Mouse (Mus musculus) hindlimb bud, embryonic 11.5 days (tissue): ENCODE measurements around the gene Ccdc158.

Source experiments
- DNase-seq: peaks from one replicate; pipeline ENCODE4 v3.0.0-alpha.2; 2012; ENCODE audit warnings: low read depth, low spot score; ENCODE audit errors: extremely low spot score

The Ccdc158 gene

DNA sequence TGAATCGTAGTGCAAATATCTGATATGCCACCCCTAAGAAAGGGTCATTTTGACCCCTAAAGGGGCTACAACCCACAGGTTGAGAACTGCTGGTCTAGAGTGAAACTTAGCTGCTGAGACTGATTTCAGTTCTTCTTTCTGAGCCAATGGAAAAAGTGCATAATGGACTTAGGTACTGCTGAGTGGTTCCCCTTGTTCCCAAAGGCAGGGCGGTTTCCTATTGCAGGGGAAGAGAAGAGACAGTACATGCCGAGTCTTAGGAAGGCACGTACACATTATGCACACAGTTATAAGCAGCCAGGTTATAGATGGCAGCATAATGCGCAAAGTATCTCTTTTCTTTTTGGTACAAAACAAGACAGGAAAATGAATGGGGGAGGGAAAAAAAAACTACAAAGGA lies 13.1 kb upstream of the Ccdc158 start:
- no peak for DNase-seq

DNA sequence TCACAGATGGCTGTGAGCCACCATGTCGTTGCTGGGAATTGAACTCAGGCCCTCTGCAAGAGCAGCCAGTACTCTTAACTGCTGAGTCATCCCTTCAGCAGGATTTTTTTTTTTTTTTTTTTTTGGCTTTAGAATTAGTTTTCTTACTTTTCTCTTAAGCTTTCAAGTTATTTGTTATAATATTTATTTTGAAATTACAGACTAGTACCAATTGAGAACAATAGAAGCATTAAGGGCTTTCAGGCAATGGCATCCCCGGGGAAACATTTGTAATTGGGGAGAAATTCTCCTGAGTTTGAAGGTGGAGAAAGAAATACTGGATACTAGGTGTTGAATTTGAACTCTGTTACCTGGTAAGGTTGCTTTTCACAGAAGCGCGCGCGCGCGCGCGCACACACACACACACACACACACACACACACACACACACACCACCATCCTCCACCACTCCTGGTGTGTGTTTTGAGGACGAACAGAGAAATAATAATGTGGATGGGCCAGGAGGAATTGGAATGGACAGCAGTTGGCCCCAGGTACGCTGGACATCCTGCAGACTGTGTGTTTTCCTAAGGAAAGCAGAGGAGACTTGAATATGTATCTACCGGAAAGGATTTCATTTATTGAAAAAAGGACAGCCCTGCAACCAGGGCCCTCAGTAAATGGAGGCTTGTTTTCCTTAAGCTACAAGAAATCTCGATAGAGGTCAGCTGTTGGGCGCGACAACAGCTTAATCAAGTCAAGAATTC lies 9.8 kb upstream of the Ccdc158 start:
- no peak for DNase-seq

DNA sequence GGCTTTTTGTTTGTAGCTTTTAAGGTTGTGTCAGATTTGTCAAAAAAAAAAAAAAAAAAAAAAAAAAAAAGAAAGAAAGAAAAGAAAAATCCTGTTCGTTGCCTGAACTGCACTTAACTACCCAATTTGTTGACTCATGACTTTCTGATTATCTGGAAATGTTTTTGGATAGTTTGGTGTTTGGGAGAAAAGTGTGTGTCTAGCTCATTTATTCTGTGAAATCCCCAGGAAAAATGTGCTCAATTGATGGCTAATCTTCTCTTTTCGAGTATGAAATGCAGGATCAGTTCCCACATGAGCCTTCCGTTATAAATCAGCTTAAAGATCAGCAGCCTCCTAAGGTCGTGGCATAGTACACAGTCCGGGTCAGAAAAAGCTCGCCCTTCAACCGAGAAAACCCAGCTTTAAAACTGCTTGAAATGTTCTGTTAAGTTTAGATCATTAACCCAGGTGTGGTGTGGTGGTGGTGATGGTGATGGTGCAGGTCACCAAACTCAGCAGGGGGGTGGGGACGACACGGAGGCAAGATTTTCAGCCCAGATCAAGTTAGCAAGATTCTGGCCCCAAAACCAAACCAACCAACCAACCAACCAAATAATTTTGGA lies 8.9 kb upstream of the Ccdc158 start:
- no peak for DNase-seq

DNA sequence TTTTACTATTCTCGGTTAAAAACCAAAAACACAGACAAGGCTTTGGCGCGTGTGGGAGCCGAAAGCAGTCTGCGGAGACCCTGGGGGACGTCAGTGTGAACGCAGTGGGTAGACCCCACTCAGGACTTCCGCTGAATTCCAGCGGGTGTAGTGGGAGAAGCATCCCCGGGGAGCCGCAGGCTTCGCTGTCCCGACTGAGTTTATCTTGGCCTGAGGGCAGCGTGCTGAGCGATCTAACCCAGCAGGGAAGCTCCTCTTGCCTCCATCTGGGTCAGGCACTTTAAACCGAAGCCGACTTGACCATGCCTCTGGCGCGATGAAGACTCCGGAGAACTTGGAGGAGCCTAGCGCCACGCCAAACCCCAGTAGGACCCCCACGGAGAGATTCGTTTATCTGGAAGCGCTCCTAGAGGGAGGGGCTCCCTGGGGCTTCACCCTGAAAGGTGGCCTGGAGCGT lies 8.3 kb upstream of the Ccdc158 start, which contains the start of gene Shroom3:
Gene Shroom3, plus strand, starts transcription at position 85 of the 457 bp plus-strand sequence.
- DNase-seq = no peak

DNA sequence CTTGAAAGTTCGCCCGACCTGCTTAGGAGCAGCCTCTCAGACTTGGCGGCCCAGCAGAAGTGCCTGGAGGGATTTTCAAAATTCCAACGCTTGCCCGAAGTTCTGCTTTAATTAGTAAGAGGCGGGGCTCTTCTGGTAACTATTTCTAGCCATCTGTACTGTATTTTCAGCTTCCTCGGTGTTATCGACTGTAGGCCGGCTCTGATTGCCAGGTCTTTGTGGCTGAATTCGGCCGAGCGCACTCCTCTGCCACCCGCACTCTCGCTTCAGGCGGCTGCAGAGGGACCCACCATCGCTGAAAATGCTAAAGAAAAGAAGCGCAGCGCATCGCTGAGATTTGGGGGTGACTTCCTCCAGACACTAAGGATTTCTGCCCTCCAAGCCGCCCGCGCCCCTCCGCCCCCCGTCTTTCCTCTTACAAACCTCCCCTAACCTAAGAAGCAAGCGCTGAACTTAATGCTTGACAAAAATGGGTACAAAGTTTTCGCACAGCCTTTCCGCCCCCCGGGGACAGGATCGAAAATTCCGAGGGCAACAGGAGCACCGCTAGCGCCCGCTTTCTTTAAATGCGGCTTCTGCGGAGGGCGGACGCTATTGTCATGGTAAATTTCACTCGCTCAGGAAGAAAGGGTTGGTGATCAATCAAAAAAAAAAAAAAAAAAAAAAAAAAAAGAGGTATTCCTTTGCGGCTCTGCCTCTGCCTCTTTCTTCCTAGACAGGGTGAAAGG lies 7.7 kb upstream of the Ccdc158 start:
- no peak for DNase-seq

DNA sequence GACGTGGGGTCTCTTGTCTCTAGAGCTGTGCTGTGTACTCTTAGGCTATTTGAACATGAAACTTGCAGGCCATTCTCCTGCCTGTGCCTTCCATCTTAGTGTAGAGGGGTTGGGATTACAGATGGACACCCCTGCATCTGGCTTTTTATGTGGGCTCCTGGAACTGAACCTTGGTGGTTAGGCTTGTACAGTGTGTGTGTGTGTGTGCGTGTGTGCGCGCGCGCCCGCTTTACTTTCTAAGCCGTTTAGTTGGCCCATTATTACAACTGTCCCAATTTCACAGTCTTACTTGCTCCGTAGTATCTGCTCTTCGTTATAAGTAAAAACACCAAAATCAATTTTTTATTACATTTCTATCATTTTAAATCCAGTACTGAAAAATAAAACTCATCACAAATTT lies 6.8 kb upstream of the Ccdc158 start:
- no peak for DNase-seq

DNA sequence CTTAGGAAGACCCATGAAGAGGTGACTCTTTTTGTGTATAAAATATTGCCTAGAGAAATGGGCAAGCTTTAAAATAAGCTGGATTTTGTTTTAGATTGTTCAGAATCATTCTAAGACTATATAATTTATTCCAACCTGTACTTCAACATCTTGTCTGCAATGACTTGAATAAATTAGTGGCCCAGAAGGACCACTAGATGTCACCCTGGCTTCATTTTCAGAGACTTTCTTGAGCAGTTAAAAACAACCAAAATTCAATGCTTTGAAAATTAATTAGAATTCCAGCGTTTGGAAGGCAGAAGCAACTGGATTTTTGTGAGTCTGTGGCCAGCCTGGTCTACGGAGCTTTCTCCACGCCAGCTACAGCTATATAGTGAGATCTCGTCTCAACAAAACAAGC lies 4.4 kb upstream of the Ccdc158 start:
- DNase-seq = no peak

DNA sequence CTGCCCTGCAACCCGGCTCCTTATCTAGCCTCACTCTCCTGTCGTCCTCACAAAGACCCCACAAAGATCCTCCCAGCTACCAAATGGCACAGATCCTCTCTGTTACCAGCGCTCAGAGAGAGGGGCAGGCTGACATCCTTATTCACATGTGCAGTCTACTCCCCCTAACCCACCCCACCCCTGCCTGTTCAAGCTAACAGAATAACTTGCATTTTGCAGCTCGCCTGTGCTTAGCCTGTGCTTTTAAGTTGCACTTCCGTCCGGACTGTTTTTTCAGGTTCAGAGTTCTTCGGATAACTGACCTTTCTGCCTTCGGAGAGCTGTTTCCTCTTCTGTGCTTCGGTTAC lies 476 bp upstream of the Ccdc158 start:
- DNase-seq = no peak

DNA sequence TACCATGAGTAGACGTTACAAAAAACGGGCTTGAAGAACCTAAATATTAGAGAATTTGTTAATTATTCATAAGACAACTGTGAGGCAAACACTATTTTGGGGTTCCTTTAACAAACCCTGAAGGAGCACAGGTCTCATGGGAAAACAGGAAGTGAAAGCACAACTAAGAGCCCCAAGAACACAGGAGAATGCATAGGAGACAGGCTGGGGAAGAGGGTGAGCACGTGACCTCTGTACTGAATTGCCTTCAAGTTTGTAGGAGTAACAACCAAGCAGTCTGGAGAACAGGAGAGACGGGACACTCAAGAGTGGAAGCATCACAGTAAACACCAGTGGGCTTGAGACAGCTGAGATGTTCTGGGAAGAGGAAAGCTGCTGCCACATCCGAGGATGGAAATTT lies 8.2 kb downstream of the Ccdc158 start:
- DNase-seq = no peak

DNA sequence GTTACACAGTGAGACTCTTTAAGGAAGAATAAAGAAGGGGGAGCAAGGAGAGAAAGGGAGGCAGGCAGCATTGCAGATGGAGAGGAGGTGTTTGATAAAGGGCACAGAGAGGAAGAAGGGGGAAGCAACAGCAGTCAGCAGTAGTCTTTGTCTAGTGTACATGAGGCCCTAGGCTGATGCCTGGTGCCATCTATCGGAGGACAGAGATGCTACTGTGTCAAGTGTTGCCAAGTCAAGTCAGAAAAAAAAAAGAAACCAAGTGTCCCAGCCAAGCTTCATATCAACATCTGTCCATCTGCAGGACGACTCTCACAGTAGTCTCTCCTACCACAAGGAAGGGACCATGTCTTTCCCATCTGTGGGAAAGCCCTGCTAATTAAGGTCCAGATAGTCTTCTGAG lies 10.8 kb downstream of the Ccdc158 start:
- no peak for DNase-seq

DNA sequence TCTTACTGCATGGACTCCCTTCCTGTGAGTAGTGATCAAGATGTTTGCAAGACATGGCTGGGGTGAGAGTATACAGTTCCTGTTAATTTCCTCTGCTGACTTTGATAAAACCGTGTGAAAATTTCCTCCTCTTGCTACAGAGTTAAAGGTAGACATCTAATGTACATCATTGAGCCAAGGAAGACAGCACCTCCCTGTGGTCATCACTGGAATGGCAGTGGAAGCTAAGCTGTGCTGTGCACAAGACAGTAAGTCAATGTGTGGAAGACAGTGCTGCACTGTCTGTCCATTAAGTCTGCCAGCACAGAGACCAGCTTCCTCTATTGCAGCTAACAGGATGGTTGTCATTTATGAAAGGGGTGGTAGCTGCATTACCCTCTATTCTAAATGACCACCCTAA lies 18.8 kb downstream of the Ccdc158 start:
- DNase-seq = peak; percentile 46

DNA sequence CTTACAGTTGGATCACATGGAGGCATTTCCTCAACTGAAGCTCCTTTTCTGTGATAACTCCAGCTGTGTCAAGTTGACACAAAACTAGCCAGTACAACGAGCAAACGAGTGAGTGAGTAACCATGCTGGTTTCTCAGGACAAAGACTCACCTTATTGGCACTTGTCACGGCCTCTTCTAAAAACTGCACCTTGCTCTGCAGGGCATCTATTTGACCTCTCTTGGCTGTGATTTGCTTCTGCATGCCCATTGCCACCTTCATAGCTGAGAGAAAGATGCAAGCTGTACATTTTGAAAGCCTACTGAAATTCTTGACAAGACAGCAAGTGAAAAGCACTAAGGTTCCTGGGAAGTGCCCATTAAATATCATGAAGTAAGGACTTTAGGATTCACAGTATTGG lies 34.2 kb downstream of the Ccdc158 start:
- DNase-seq = no peak

DNA sequence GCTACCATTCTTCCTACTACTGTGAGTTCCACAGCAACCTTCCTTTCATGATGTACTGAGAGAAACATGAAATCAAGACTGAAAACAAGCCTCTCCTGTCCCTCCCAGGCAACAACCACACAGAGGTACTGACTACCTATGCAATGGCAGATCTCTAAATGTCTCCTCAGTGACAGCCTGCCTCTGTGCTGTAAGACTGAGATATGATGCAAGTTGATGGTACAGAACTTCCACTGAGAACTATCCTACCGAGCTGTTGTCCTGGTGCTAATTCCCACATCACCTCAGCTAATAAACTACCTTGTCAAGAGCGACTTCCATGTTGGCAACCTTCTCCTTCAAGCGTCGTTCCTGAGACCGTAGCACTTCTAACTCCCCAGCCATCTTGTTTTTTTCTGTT lies 39.2 kb downstream of the Ccdc158 start:
- DNase-seq = no peak

DNA sequence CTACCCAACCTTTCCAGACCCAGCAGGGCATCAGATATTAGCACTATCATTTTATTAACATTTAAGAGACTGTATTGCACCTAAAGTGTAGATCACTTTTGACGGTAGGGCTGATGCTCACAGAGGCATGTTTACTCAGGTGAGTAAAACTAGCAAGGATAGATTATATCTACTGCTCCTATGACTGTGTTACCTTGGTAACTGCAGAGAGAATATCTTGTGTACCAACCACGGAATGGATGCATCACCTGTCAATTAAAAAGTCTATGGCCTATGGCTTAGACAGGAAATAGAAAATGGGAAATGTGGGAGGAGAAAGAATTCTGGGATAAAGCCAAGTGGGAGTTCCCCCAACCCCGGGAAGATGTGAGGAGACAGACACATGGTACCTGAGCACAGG lies 40.2 kb downstream of the Ccdc158 start:
- DNase-seq = no peak

DNA sequence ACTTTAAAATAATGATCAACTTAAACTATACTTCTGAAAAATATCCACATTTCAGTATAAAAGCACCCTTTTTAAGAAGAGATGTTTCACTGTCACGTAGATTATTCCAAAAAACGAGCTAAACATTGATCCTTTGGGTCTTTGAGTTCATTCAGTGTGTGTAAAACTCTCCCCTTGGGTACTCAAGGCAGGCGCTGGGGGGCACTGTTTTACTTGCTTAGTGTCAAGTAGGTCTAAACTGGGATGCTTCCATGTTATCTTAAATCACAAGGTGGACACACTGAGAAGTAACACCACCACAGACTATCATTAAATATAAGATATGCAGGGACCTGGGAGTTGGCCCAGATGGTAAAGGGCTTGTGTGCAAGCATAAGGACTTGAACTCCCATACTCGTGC lies 41.5 kb downstream of the Ccdc158 start:
- no peak for DNase-seq

DNA sequence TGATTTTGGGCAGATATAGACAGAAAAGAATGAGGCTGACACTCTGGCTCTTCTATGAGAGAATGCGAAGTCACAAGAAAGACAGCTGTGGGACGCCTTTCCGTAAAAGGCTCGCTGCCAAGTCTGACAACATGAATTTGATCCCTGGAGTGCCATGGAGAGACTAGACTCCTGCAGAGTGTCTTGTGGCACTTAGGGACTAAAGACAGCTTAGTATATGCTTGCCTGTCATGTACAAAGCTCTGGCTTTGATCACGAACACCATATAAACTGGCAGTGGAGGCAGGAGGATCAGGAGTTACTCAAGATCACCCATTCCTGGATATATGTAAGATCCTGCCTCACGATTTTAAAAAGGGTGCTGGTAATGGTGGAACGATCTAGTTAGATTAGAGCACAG lies 47.2 kb downstream of the Ccdc158 start:
- no peak for DNase-seq

DNA sequence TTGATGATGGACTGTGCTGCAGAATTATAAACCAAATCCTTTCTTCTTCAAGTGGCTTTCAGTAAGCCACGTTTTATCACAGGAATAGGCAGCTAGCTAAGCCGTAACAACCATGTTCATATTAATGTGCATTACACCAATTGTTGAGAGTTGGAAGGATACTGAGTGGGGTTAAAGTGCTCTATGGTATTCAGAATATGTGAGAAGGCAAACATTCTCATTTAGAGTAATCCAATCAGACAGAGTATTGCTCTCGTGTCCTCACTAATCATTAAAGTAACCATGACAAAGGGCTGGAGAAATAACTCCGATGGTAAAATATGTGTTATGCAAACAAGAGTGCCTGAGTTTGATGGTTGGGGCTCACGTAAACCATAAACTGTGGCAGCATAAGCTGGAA lies 53.2 kb downstream of the Ccdc158 start:
- DNase-seq = no peak

DNA sequence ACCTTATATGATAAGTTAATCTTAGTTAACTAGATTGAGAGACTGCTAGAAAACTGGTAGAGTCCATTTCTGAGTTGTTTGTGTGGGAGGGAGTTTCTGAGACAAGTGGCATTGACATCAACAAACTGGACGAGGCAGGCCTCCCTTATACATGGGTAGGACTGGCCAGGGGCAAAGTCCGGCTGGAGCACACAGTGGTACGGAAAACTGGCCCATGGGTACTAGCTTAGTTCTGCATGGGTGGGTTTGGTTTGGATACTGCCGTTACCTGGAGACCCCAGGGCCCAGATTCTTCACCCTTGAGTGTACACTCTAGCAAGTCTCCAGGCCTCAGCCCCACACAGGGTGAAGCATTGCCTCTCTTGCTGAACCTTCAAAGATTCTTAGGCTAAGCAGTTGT lies 62.3 kb downstream of the Ccdc158 start:
- no peak for DNase-seq

DNA sequence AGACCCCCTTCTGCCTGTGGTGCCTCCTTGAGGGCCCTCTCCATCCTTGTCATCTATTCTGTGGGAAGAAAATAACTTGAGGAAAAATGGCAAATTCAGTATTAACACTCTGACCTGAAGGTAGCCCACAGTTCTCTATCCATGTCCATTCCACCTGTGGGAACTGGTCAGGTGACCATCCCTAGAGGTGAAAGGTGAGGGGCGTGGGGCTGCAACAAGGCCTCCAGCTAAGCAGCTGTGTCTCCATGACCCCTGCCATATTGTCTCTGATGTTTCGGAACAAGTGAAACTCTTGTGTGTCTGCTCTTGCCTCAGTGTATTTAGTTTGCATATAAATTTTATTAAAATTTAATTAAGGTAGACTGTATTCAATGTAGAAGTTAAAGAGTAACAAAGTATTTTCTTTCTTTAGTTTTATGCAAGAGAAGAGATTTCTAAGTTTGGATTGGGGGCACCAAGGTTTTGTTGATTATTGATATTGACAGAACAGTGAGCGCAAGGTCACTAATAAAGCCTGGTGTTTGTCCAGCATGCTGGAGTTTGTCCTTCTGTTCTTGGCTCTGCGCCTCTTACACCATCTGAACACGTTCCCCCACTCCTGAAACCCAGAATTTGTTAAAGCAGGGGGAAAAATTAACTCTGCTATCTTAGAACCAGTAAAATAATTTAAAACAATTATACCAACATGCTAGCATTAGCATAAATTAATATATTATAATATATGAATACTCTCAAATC lies 67.4 kb downstream of the Ccdc158 start:
- DNase-seq = no peak

DNA sequence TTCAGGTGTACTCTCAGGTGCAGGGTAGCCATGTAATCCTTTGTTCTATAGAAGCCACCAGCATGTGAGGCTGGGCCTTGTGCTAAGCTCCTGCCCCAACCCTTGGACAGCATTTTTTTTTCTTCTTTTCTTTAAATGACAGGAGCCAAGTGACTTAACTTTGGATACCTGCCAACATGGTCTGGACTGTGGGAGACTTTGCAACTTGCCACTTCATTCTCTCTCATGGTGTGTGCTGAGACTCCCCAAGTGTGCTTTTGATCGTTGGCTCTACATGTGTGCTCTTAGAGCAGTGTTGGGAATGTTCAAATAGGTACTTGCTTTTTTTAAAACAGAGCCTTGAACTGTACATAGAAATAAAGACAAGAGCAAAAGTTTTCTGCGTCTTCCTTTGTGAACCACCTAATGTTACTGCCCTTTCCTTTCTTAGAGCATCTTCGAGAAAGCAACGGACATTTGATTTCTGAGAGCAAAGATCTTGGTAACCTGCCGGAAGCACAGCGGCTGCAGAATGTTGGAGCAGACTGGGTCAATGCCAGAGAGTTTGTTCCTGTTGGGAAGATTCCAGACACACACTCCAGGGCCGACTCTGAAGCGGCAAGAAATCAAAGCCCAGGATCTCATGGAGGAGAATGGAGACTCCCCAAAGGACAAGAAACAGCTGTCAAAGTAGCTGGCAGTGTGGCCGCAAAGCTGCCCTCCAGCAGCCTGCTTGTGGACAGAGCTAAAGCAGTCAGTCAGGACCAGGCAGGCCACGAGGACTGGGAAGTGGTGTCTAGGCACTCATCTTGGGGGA lies 70.4 kb downstream of the Ccdc158 start:
- no peak for DNase-seq
